Mouse (Mus musculus): ENCODE measurements around the gene Arsg. TPM values are rescaled to one million over a fixed set of nuclear protein-coding genes. Genes with fewer than 3 reads are reported as not detected.

The Arsg gene
- total RNA-seq, 4 experiments from 2014 or later = 1.1 to 1.8 (median 1.2) TPM

GRCm38 (mm10) chr11:109583986-109584385, 110.8 kb downstream of the Arsg start:
- DNase-seq (ENCODE audit: low spot score in 2 of 2) = no peak

DNA sequence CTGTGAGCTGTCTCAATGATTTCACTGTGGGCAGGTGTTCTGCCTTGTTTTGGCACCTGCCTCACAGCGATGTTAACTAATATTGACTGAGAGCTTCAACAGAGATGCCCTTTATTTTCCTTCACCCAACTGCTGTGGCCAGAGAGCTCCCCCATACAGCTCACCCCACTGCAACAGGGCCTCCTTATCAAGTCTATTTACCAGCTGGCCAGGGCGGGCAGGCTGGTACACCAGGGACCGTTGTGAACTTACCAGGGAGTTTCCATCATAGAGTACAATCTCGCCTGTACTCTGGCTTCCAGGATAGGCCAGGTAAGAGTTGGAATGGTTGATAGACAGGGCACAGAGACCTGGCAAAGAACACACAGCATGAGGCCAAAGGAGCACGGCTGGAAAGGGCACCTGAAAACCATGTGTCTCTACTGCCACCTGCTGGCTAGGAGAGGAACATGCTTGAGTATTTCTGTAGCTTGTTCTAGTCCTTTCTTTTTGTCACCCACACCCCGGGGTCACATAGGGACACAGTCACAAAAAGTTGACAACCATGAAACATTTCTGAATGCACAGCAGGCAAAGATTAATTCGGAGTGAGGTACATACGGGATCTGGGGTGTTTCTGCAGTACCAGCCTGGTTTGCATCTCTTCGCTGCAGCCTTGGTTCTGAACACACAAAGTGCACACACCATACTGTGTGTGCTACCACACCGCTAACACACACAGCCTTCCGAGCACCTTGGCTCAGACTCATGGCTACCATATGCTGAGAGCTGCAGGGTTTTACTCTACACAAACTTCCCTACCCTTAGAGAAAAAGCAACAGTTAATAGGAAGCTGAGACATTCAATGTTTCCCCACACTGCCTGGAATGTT, 111.9 kb downstream of the Arsg start:
- peak; percentile 46 to 50 for DNase-seq (ENCODE audit: low spot score in 2 of 2)

DNA sequence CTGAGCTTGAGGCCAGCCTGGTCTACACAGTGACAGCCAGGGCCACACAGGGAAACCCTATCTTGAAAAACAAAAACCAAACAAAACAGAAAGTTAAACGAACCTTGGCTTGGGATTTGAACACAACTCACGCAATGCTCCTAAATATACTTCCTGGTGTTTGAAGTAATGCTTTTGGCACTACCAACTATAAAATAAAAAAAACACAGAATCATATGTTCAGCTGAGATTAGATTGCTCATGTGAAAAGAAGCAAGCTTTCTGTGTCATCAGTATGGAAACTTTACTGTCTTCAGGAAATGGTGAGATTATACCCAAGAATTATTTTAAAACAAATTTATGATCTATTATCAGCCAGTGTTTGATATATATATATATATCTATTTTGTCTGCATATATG, 113.2 kb downstream of the Arsg start:
- no peak for DNase-seq (ENCODE audit: low spot score in 2 of 2)

DNA sequence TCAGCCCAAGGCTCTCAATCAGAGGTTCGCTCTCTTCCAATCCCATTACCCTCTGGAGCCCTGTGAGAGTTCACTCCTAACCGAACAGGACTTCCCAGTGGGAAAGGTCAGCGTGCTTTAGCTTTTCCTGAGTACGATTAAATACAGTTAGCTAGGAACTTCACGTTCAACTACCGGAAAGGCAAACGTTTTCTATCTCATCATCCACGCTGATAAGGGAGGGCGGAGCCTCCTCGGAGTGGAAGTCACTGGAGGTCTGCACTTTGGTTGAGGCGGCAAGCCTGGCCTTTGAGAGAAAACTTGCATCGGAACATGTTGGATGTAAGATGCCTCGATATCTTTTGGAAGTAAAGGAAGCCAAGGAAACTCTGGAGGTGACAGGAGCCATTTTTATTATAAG, 113.8 kb downstream of the Arsg start:
- no peak for DNase-seq (ENCODE audit: low spot score in 2 of 2)

DNA sequence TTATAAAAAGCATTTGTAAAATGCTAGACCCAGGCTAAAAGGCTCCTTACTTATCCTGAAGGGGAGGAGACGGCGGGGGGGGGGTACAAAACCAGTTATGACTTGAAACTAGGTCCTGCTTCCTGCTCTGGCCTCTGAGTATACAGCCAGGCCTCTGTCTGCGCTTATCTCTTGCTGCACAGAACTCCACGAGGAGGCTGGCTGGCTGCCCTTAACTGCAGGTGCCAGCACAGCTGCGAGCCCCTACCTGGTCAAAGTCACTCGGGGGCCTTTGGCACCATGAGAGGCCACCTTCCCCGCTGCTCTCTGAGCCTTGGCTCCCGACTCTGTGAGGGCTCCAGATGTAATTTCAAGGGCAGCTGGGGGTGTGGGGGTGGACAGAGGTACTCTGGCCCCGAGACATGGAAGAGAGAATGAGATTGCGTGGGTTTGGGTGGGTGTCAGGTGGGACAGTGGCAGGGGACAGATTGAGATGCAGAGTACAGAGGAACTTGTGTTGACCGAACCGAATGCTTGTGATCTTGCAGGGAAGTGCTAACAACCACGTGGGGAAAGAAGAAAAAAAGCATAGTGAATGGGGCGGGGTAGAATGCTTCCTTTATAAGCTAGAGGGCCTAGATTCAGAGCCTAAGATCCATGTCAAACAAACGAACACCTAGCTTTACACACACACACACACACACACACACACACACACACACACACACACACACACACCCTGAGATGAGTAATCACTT, 114.6 kb downstream of the Arsg start:
- DNase-seq (ENCODE audit: low spot score in 2 of 2) = no peak

GRCm38 (mm10) chr11:109590012-109590411, 116.8 kb downstream of the Arsg start:
- peak; percentile 22 to 45 for DNase-seq (ENCODE audit: low spot score in 2 of 2)

DNA sequence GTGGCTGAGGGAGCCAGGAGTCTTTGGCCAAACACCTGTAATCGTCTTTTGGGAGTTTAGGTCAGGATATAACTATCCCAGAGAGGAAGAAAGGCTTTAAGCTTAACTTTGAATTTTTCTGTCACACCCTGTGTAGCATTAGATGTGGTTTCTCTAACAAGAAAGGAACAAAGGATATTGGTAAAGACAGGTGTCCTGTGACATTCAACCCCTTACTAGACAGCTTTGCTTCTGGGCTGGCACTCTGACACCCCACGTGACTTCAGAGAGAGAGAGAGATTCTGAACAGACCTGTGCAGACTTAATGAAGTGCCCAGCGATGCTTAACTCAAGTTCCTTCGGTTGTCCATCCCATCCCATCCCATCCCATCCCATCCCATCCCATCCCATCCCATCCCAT, 118.3 kb downstream of the Arsg start:
- no peak for DNase-seq (ENCODE audit: low spot score in 2 of 2)

GRCm38 (mm10) chr11:109593200-109593981, 120.2 kb downstream of the Arsg start:
- DNase-seq (ENCODE audit: low spot score in 2 of 2) = no peak

DNA sequence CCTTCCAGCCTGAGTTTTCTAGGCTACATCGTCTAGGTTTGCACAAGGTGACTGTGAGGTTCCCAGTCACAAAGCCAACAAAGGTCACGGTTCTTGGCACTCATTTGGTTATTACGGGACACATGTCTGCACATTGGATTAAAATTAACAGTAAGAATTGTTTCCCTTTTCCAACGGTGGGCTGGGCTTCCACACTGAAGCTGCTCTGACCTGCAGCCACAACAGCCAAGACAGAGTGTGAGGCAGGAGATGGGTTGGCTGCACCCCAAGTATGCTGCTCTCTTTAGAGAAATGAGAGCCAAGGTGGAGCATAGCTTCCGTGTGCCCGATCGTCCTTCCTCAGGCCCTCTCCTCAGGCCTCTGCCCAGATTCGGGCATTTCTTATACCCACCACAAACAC, 121.6 kb downstream of the Arsg start:
- no peak for DNase-seq (ENCODE audit: low spot score in 2 of 2)

DNA sequence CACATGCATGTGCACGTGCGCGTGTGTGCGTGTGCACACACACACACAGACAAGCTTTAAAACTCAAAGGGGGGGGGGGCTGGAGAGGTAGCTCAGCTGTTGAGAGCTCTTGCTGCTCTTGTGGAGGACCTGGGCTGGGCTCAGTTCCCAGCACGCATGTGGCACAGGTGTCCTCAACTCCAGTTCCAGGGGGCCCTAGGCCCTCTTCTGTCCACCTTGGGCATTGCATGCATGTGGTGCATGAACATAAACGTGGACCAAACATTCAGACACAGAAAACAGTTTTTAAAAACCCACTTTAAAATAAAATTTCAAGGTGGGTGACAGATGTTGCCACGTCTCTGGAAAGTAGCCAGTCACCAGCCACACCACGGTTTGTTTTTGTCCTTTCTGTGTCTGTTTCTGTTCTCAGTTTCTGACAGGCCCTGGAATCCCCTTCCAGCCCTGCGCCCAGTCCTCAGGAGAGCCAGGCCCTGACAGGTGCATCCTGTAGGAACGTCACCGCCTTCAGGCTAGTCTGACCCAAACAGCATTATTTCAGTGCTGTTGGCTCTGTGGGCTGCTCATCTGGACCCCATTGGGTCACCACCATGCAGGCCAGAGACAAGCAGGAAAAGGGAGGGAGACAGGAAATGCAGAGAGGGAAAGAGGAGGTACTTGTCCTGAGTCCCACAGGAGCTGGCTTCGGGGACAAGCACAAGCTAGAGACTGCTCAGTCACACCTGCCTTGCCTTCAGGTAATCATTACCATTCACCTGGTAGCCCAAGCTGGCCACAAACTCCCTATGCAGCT, 125.8 kb downstream of the Arsg start:
- DNase-seq (ENCODE audit: low spot score in 2 of 2) = no peak

DNA sequence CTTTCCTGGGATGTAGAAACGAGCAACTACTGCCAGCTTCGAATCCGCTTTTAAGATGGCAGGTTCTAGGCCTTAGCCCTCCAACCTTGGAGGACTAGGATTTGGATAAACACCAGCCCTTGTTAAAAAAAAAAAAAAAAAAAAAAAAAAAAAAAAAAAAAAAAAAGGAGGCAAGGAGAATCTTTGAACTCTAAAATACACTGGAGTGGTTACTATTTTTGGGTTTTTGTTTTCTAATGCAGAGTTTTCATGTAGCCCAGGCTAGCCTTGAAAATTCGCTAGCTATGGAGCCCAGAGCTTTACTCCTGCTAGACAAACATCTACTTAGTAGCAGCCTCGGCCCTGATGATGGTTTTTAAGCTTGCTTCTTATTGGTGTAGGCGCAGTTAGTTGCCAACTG, 134.4 kb downstream of the Arsg start:
- DNase-seq (ENCODE audit: low spot score in 2 of 2) = no peak

DNA sequence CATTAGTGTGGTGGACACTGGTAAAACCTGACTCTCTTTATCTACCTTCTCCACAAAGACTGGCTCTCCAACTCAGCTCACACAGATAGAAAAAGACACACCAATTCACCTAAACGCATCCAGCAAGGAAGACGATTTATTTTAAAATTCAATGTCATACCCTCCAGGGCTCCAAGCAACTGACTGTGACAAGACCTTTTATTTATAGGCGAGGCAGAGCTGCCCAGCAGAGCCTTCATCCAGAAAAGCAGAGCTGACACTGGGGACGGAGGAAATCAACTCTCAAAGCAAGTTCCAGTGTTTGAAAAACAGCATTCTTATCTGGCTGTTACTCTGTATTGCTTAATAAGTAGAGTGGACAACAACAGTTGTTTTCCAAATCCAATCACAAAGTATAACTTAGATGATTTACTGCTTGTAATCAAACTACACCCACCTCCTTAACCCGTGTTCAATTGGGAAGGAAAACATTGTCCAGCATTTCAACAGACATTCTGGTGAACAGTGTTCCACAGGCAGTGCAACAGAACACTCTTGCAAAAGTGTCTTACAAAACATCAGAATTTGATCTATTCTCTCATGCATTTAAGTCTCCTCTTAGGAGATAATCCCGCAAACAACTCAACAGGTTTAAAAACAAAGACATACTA, 135.9 kb downstream of the Arsg start:
- no peak for DNase-seq (ENCODE audit: low spot score in 2 of 2)

- DNase-seq (ENCODE audit: low spot score in 2 of 2) = no peak
Measured at GRCm38 (mm10) chr11:109610046-109610794, 137.0 kb downstream of the Arsg start.

DNA sequence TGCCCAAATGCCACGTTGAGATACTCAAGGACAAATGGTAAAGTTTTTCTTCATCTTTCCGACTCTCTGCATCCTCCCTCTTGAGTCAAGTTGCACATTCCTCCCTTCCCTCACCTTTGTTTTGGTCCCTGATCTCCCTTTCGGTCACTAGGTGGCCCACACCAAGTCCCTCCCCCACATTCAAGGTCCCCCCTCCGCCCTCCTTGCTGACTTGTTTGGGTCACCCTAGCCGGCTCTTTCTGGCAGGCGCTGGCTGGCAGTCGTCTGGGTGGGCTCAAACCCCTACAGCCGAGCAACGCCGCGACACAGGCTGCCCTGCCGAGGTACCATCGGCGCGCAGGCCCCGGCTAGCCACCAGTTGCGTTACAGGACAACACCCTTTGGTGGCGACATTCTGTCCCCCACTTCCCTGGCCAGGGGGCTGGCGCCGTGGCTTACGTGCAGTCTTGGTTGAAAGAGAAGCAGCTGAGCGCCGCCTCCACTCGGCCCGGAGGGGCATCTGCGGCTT, 137.7 kb downstream of the Arsg start:
- no peak for DNase-seq (ENCODE audit: low spot score in 2 of 2)

GRCm38 (mm10) chr11:109611303-109612149, 138.4 kb downstream of the Arsg start, which contains the start of gene Wipi1:
Gene Wipi1, minus strand, starts transcription at chr11:109611967.
- peak; percentile 99 for DNase-seq (ENCODE audit: low spot score in 2 of 2)

GRCm38 (mm10) chr11:109612871-109613529, 139.8 kb downstream of the Arsg start:
- DNase-seq (ENCODE audit: low spot score in 2 of 2) = no peak

- no peak for DNase-seq (ENCODE audit: low spot score in 2 of 2)
Measured at GRCm38 (mm10) chr11:109615286-109615685, 142.1 kb downstream of the Arsg start.

GRCm38 (mm10) chr11:109616352-109616751, 143.2 kb downstream of the Arsg start:
- no peak for DNase-seq (ENCODE audit: low spot score in 2 of 2)

Data from gastrocnemius, adult 8-10 months (tissue).